Mouse (Mus musculus): ENCODE measurements around the gene 1700007K13Rik.

Gene 1700007K13Rik

GRCm38 (mm10) chr2:28469461-28469860 lies 3.3 kb upstream of the 1700007K13Rik start:
- no peak for DNase-seq (ENCODE audit: low read depth, low spot score)

GRCm38 (mm10) chr2:28468486-28469225 lies 2.5 kb upstream of the 1700007K13Rik start:
- DNase-seq (ENCODE audit: low read depth, low spot score) = no peak

- DNase-seq (ENCODE audit: low read depth, low spot score) = peak; percentile 93
These were observed 1.8 kb upstream of the 1700007K13Rik start, which contains the start of gene Mrps2 for GRCm38 (mm10) chr2:28467860-28468485. Mrps2 (plus strand) TSS chr2:28468066.

- no peak for DNase-seq (ENCODE audit: low read depth, low spot score)
These were observed 1.2 kb downstream of the 1700007K13Rik start for GRCm38 (mm10) chr2:28464919-28465318.

GRCm38 (mm10) chr2:28463919-28464318 lies 2.2 kb downstream of the 1700007K13Rik start:
- DNase-seq (ENCODE audit: low read depth, low spot score) = peak; percentile 72

- DNase-seq (ENCODE audit: low read depth, low spot score) = no peak
These were observed 9.5 kb downstream of the 1700007K13Rik start for GRCm38 (mm10) chr2:28456616-28457015.

GRCm38 (mm10) chr2:28453539-28453938 lies 12.6 kb downstream of the 1700007K13Rik start:
- no peak for DNase-seq (ENCODE audit: low read depth, low spot score)

- no peak for DNase-seq (ENCODE audit: low read depth, low spot score)
These were observed 14.5 kb downstream of the 1700007K13Rik start for GRCm38 (mm10) chr2:28451663-28452062.

GRCm38 (mm10) chr2:28447315-28447670 lies 18.8 kb downstream of the 1700007K13Rik start:
- peak; percentile 24 for DNase-seq (ENCODE audit: low read depth, low spot score)

GRCm38 (mm10) chr2:28446515-28447314 lies 19.4 kb downstream of the 1700007K13Rik start, which contains the start of gene Ppp1r26:
Ppp1r26 (plus strand) TSS chr2:28446800.
- peak; percentile 70 for DNase-seq (ENCODE audit: low read depth, low spot score)

- DNase-seq (ENCODE audit: low read depth, low spot score) = no peak
These were observed 20.0 kb downstream of the 1700007K13Rik start for GRCm38 (mm10) chr2:28446181-28446514.

- DNase-seq (ENCODE audit: low read depth, low spot score) = no peak
These were observed 21.1 kb downstream of the 1700007K13Rik start for GRCm38 (mm10) chr2:28445082-28445481.

- no peak for DNase-seq (ENCODE audit: low read depth, low spot score)
These were observed 25.3 kb downstream of the 1700007K13Rik start for GRCm38 (mm10) chr2:28440842-28441241.

GRCm38 (mm10) chr2:28435401-28435800 lies 30.7 kb downstream of the 1700007K13Rik start:
- DNase-seq (ENCODE audit: low read depth, low spot score) = peak; percentile 64

GRCm38 (mm10) chr2:28433512-28433911 lies 32.6 kb downstream of the 1700007K13Rik start:
- no peak for DNase-seq (ENCODE audit: low read depth, low spot score)

GRCm38 (mm10) chr2:28432811-28433210 lies 33.3 kb downstream of the 1700007K13Rik start:
- DNase-seq (ENCODE audit: low read depth, low spot score) = no peak

- no peak for DNase-seq (ENCODE audit: low read depth, low spot score)
These were observed 35.3 kb downstream of the 1700007K13Rik start for GRCm38 (mm10) chr2:28430846-28431245.

- no peak for DNase-seq (ENCODE audit: low read depth, low spot score)
These were observed 38.9 kb downstream of the 1700007K13Rik start for GRCm38 (mm10) chr2:28427226-28427625.

- peak; percentile 63 for DNase-seq (ENCODE audit: low read depth, low spot score)
These were observed 43.0 kb downstream of the 1700007K13Rik start for GRCm38 (mm10) chr2:28423167-28423566.

GRCm38 (mm10) chr2:28419898-28420297 lies 46.2 kb downstream of the 1700007K13Rik start:
- peak; percentile 97 for DNase-seq (ENCODE audit: low read depth, low spot score)

- peak; percentile 96 for DNase-seq (ENCODE audit: low read depth, low spot score)
These were observed 48.1 kb downstream of the 1700007K13Rik start for GRCm38 (mm10) chr2:28418034-28418433.

- DNase-seq (ENCODE audit: low read depth, low spot score) = peak; percentile 68
These were observed 49.6 kb downstream of the 1700007K13Rik start for GRCm38 (mm10) chr2:28416511-28416910.
